11 mouse cellular contexts compared by ENCODE assay signal in genomic region chr16:22433944-22434343, GRCm38 (mm10). TPM values are rescaled to one million over a fixed set of nuclear protein-coding genes. Genes with fewer than 3 reads are reported as not detected.
DNase-seq lines count a peak whose midpoint lies in the region; ATAC-seq and TF ChIP-seq lines count a peak whose summit lies in the region.
"Had no signal": no experiment of that assay in that cellular context is flagged by ENCODE, and none has a peak within 500 bp of the region (broad histone marks: within the 10 kb centered on the region; RNA-seq: fewer than 3 reads in every experiment).

No protein-coding gene starts in this region.

- no peak for TF ChIP-seq CTCF in stomach, postnatal 0 days (IDR thresholded peaks at IDR 0.05; ENCODE audit: low read depth)

- TF ChIP-seq EP300 in stomach, postnatal 0 days (optimal IDR thresholded peaks at IDR 0.05) = no peak

- no peak overlapping the region for H3K9ac ChIP-seq in stomach, embryonic 16.5 days (ENCODE audit: low read length)
- H3K9ac ChIP-seq in stomach, postnatal 0 days (ENCODE audit: low read length) = no peak overlapping the region
- no peak overlapping the region for H3K9ac ChIP-seq in limb, embryonic 13.5 days
- H3K9ac ChIP-seq: liver, embryonic 15.5 days; stomach, embryonic 15.5 days had no signal

- no peaks in the 10 kb centered on the region for H3K36me3 ChIP-seq in heart, embryonic 10.5 days
- no peaks in the 10 kb centered on the region for H3K36me3 ChIP-seq in stomach, embryonic 16.5 days (ENCODE audit: control insufficient read depth, insufficient read depth, low read length)
- no peaks in the 10 kb centered on the region for H3K36me3 ChIP-seq in stomach, postnatal 0 days (ENCODE audit: control insufficient read depth, insufficient read depth, low read length)
- H3K36me3 ChIP-seq in limb, embryonic 13.5 days = peaks cover 3% of the 10 kb centered on the region
- H3K36me3 ChIP-seq: liver, embryonic 15.5 days; stomach, embryonic 15.5 days had no signal

- H3K4me3 ChIP-seq in heart, embryonic 10.5 days = 0 out of 2 replicates have a peak overlapping the region, but pooled peaks have one; percentile 13
- no peak overlapping the region for H3K4me3 ChIP-seq in stomach, embryonic 16.5 days (replicated peaks; ENCODE audit: low read length)
- no peak overlapping the region for H3K4me3 ChIP-seq in stomach, postnatal 0 days (ENCODE audit: low read depth, low read length)
- H3K4me3 ChIP-seq in limb, embryonic 13.5 days = no peak overlapping the region
- H3K4me3 ChIP-seq: liver, embryonic 15.5 days; stomach, embryonic 15.5 days had no signal

- no peak overlapping the region for H3K27ac ChIP-seq in heart, embryonic 10.5 days
- H3K27ac ChIP-seq in stomach, embryonic 16.5 days (ENCODE audit: low read length) = 0 out of 2 replicates have a peak overlapping the region, but pooled peaks have one; percentile 23
- H3K27ac ChIP-seq in stomach, postnatal 0 days (replicated peaks) = no peak overlapping the region
- H3K27ac ChIP-seq in limb, embryonic 13.5 days = no peak overlapping the region
- H3K27ac ChIP-seq: liver, embryonic 15.5 days; stomach, embryonic 15.5 days had no signal

- DNase-seq in heart, embryonic 10.5 days (ENCODE audit: low spot score) = no peak
- DNase-seq in heart, adult 18-20 months = no peak
- DNase-seq in stomach, postnatal 0 days (ENCODE audit: low spot score) = no peak
- DNase-seq in adrenal gland, adult 2 months = no peak
- DNase-seq in cerebellum, adult 8-10 months = no peak
- no peak for DNase-seq in urinary bladder, postnatal 36 days (ENCODE audit: low spot score in 2 of 2)
- DNase-seq: kidney, postnatal 36 days had no signal

- H3K4me1 ChIP-seq in heart, embryonic 10.5 days = peaks cover 28% of the 10 kb centered on the region
- H3K4me1 ChIP-seq in stomach, embryonic 16.5 days (ENCODE audit: control insufficient read depth, insufficient read depth, low read length) = peaks cover 18% of the 10 kb centered on the region
- H3K4me1 ChIP-seq in stomach, postnatal 0 days (replicated peaks; ENCODE audit: control insufficient read depth, insufficient read depth) = no peaks in the 10 kb centered on the region; the same call in 1 of the 2 replicates
- H3K4me1 ChIP-seq in limb, embryonic 13.5 days = peaks cover 45% of the 10 kb centered on the region

- 30% methylated on average over 12 of the region's 12 CpGs for WGBS in heart, embryonic 10.5 days
- WGBS in stomach, embryonic 16.5 days = 24% methylated on average over 12 of the region's 12 CpGs
- WGBS in stomach, postnatal 0 days = 29% methylated on average over 12 of the region's 12 CpGs
- WGBS in limb, embryonic 13.5 days = 18% methylated on average over 12 of the region's 12 CpGs

- no peak overlapping the region for H3K4me2 ChIP-seq in stomach, embryonic 16.5 days (ENCODE audit: low read depth, low read length)
- no peak overlapping the region for H3K4me2 ChIP-seq in stomach, postnatal 0 days (replicated peaks; ENCODE audit: low read depth)
- H3K4me2 ChIP-seq in limb, embryonic 13.5 days (replicated peaks) = peak overlapping the region; percentile 38
- H3K4me2 ChIP-seq: liver, embryonic 15.5 days; stomach, embryonic 15.5 days had no signal

- no peaks in the 10 kb centered on the region for H3K9me3 ChIP-seq in heart, embryonic 10.5 days
- H3K9me3 ChIP-seq in stomach, embryonic 16.5 days (replicated peaks; ENCODE audit: control insufficient read depth, low read length) = no peaks in the 10 kb centered on the region
- H3K9me3 ChIP-seq in stomach, postnatal 0 days (ENCODE audit: control insufficient read depth, low read length) = no peaks in the 10 kb centered on the region
- no peaks in the 10 kb centered on the region for H3K9me3 ChIP-seq in limb, embryonic 13.5 days
- H3K9me3 ChIP-seq: liver, embryonic 15.5 days; stomach, embryonic 15.5 days had no signal

- no peak for ATAC-seq in stomach, embryonic 16.5 days (ENCODE audit: insufficient read depth, low FRiP score)
- ATAC-seq in stomach, postnatal 0 days (ENCODE audit: low FRiP score, low TSS enrichment) = no peak
- ATAC-seq in limb, embryonic 13.5 days (ENCODE audit: low FRiP score, low read depth) = no peak

- 0 out of 2 replicates have a peak, but pooled peaks cover 3% of the 10 kb centered on the region for H3K27me3 ChIP-seq in heart, embryonic 10.5 days (ENCODE audit: insufficient read depth, poor library complexity, severe bottlenecking)
- H3K27me3 ChIP-seq in stomach, embryonic 16.5 days (ENCODE audit: control insufficient read depth, insufficient read depth, low read length) = no peaks in the 10 kb centered on the region
- H3K27me3 ChIP-seq in stomach, postnatal 0 days (ENCODE audit: control insufficient read depth, insufficient read depth, low read length) = no peaks in the 10 kb centered on the region
- H3K27me3 ChIP-seq in limb, embryonic 13.5 days = 0 out of 2 replicates have a peak, but pooled peaks cover 2% of the 10 kb centered on the region
- H3K27me3 ChIP-seq: stomach, embryonic 15.5 days had no signal

RNA-seq across cellular contexts. Expression of gene Etv5, which starts 5.6 kb away (rescaled TPM):
- 30.7 and 35.1 TPM in 2 replicates for polyA plus RNA-seq in heart, embryonic 10.5 days (2016; fragmentation: Nextera tagmentation; extraction: Ambion mirVana)
- total RNA-seq in heart, adult 18-20 months (2021) = 1 to 10 TPM; 6.9 to 7.5 TPM
- 17.4 and 18.0 TPM in 2 replicates for polyA plus RNA-seq in stomach, embryonic 16.5 days (2015; fragmentation: Nextera tagmentation; extraction: Ambion mirVana)
- 6.0 and 6.3 TPM in 2 replicates for polyA plus RNA-seq in stomach, postnatal 0 days (2015; fragmentation: Nextera tagmentation; extraction: Ambion mirVana)
- polyA plus RNA-seq in limb, embryonic 13.5 days (2015; fragmentation: Nextera tagmentation; extraction: Ambion mirVana) = 39.3 and 45.8 TPM in 2 replicates
- 10 to 100 TPM; 24.5 to 34.1 TPM for total RNA-seq in adrenal gland, adult 2 months (2021)
- polyA plus RNA-seq in adrenal gland, adult 2 months (2012; rRNA removed) = 15.6 and 17.4 TPM in 2 replicates
